Comparison of ENCODE assay signal across 19 mouse cellular contexts in the genomic region with DNA sequence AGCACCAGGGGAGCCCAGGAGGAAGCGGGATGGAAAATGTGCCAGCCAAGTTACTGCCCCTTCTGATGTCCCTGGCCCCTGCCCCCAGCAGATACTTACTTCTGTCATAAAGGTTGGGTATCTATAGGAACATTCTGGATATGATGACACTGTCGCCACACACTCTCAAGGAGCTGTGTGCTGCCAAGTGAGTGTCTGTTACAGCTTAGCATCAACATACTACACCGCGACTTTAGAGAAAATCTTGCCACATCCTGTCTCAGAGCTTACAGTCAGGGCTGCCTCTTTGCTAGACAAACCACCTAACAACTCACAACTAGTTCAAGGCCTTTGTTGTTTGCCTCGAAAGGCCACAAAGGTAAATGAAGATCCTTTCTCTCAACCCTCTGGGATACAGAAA.
DNase-seq lines count a peak whose midpoint lies in the region; ATAC-seq lines count a peak whose summit lies in the region.
"Had no signal": no experiment of that assay in that cellular context is flagged by ENCODE, and none has a peak within 500 bp of the region (broad histone marks: within the 10 kb centered on the region; RNA-seq: fewer than 3 reads in every experiment).

No protein-coding gene starts in this region.

- H3K9ac ChIP-seq in forebrain, embryonic 15.5 days (replicated peaks) = no peak overlapping the region
- no peak overlapping the region for H3K9ac ChIP-seq in forebrain, embryonic 14.5 days (ENCODE audit: low read length)
- H3K9ac ChIP-seq: embryonic facial prominence, embryonic 12.5 days; hindbrain, embryonic 14.5 days had no signal

- no peaks in the 10 kb centered on the region for H3K9me3 ChIP-seq in forebrain, embryonic 15.5 days
- no peaks in the 10 kb centered on the region for H3K9me3 ChIP-seq in forebrain, embryonic 14.5 days (replicated peaks; ENCODE audit: control insufficient read depth, low read length)
- H3K9me3 ChIP-seq: embryonic facial prominence, embryonic 12.5 days; limb, embryonic 10.5 days had no signal

- no peak overlapping the region for H3K4me3 ChIP-seq in forebrain, embryonic 15.5 days
- H3K4me3 ChIP-seq in forebrain, embryonic 14.5 days (ENCODE audit: low read depth, low read length) = no peak overlapping the region
- H3K4me3 ChIP-seq: embryonic facial prominence, embryonic 12.5 days; limb, embryonic 10.5 days had no signal

- no peaks in the 10 kb centered on the region for H3K36me3 ChIP-seq in forebrain, embryonic 15.5 days
- H3K36me3 ChIP-seq in forebrain, embryonic 14.5 days (ENCODE audit: control insufficient read depth, insufficient read depth, low read length) = no peaks in the 10 kb centered on the region
- H3K36me3 ChIP-seq: embryonic facial prominence, embryonic 12.5 days; limb, embryonic 10.5 days had no signal

- H3K27ac ChIP-seq in forebrain, embryonic 15.5 days (replicated peaks) = no peak overlapping the region
- no peak overlapping the region for H3K27ac ChIP-seq in forebrain, embryonic 14.5 days (ENCODE audit: low read depth, low read length)
- H3K27ac ChIP-seq: embryonic facial prominence, embryonic 12.5 days; hindbrain, embryonic 14.5 days; kidney, postnatal 0 days; limb, embryonic 10.5 days had no signal

- no peak overlapping the region for H3K4me2 ChIP-seq in forebrain, embryonic 15.5 days (replicated peaks)
- H3K4me2 ChIP-seq in forebrain, embryonic 14.5 days (ENCODE audit: low read length) = no peak overlapping the region
- H3K4me2 ChIP-seq: embryonic facial prominence, embryonic 12.5 days; heart, embryonic 11.5 days; hindbrain, embryonic 14.5 days; liver, embryonic 11.5 days had no signal

- no peaks in the 10 kb centered on the region for H3K4me1 ChIP-seq in forebrain, embryonic 15.5 days
- no peaks in the 10 kb centered on the region for H3K4me1 ChIP-seq in forebrain, embryonic 14.5 days (ENCODE audit: control insufficient read depth, insufficient read depth, low read length)
- H3K4me1 ChIP-seq: embryonic facial prominence, embryonic 12.5 days had no signal

- DNase-seq in B cell, adult 2 months = peak; percentile 38 to 42
- DNase-seq in CD4-positive, CD25-positive, alpha-beta regulatory T cell, adult 2 months (ENCODE audit: low read depth, low spot score) = peak; percentile 80
- no peak for DNase-seq in gastrocnemius, postnatal 4 days (ENCODE audit: low spot score in 2 of 2)
- DNase-seq in spleen, postnatal 14 days (ENCODE audit: low spot score in 2 of 2) = no peak
- DNase-seq in forebrain, embryonic 14.5 days (ENCODE audit: low spot score) = no peak
- DNase-seq: cerebellum, adult 18-20 months; gastrocnemius, postnatal 36 days; heart, postnatal 14 days; layer of hippocampus, postnatal 36 days had no signal

- peak; percentile 6; the same call in 1 of the 2 replicates for ATAC-seq in common myeloid progenitor, adult 5-6 weeks (replicated peaks; ENCODE audit: low read depth, poor library complexity, severe bottlenecking)
- ATAC-seq in neutrophil, adult 5-6 weeks (ENCODE audit: extremely low read depth, insufficient number of reproducible peaks, low FRiP score, poor library complexity, severe bottlenecking) = peak; percentile 76; the same call in 1 of the 2 replicates
- no peak for ATAC-seq in forebrain, embryonic 15.5 days (replicated peaks)
- ATAC-seq in forebrain, embryonic 14.5 days = no peak
- ATAC-seq: intestine, postnatal 0 days had no signal

- WGBS in forebrain, embryonic 15.5 days = 77% methylated on average over 5 of the region's 5 CpGs
- 75% methylated on average over 5 of the region's 5 CpGs for WGBS in forebrain, embryonic 14.5 days

- H3K27me3 ChIP-seq in forebrain, embryonic 15.5 days = no peaks in the 10 kb centered on the region
- no peaks in the 10 kb centered on the region for H3K27me3 ChIP-seq in forebrain, embryonic 14.5 days (replicated peaks; ENCODE audit: control insufficient read depth, insufficient read depth, low read length)
- H3K27me3 ChIP-seq: embryonic facial prominence, embryonic 12.5 days had no signal

Comparison
In these comparisons a context has a peak if more than half of its experiments do, and no peak if none do; other contexts are left out.
1. DNase-seq: peak in B cell, adult 2 months (2 of 2) and CD4-positive, CD25-positive, alpha-beta regulatory T cell, adult 2 months (single experiment); none in gastrocnemius, postnatal 4 days (0 of 2), spleen, postnatal 14 days (0 of 2) and forebrain, embryonic 14.5 days (single experiment).
2. ATAC-seq: peak in common myeloid progenitor, adult 5-6 weeks (single experiment) and neutrophil, adult 5-6 weeks (single experiment); none in forebrain, embryonic 15.5 days (single experiment) and forebrain, embryonic 14.5 days (single experiment).